Mouse (Mus musculus) liver, embryonic 14.5 days (tissue): ENCODE results near the gene Hes3. TPM values are rescaled to one million over a fixed set of nuclear protein-coding genes. Genes with fewer than 3 reads are reported as not detected.
A peak's percentile ranks its signal among the peaks of the same experiment; 100 is the strongest.

Experiments
- ATAC-seq: fragments of 200-750 bp; cut with Nextera tagmentation; 2 replicates; pipeline ENCODE4 v1.8.0; 2017; ENCODE audit warnings: moderate number of reproducible peaks, mild to moderate bottlenecking, moderate library complexity; ENCODE audit not compliant: insufficient read depth
- DNase-seq, 3 experiments: peaks; one replicate each; pipeline ENCODE4 v3.0.0-alpha.2; 2012 to 2013; ENCODE audit warnings: low read depth in 3 of 3, low spot score in 3 of 3
- H3K27ac ChIP-seq: fragments of 300-500 bp; sonication (generic); 2 replicates; pipeline ENCODE4 v1.5.1; 2014; ENCODE audit warnings: moderate library complexity, mild to moderate bottlenecking, control low read depth, inconsistent platforms
- H3K27me3 ChIP-seq: fragments of 300-500 bp; sonication (generic); 2 replicates; pipeline ENCODE4 v1.6.1; 2014; ENCODE audit warnings: mild to moderate bottlenecking, low read length, moderate library complexity; ENCODE audit not compliant: control insufficient read depth, insufficient read depth
- H3K36me3 ChIP-seq: fragments of 300-500 bp; sonication (generic); replicated peaks from 2 replicates; pipeline ENCODE4 v1.6.1; 2014; ENCODE audit warnings: low read depth; ENCODE audit not compliant: control insufficient read depth, insufficient read depth
- H3K4me1 ChIP-seq, 2 experiments: fragments of 200-500 bp in 1 of 2; fragments of 300-500 bp in 1 of 2; sonication (generic) in 1 of 2; replicated peaks; 2 replicates each; pipeline ENCODE4 v1.6.1; 2012 to 2014; ENCODE audit warnings: antibody characterized with exemption in 1 of 2, inconsistent platforms in 1 of 2, low read length in 1 of 2; ENCODE audit not compliant: control insufficient read depth in 2 of 2, insufficient read depth in 2 of 2
- H3K4me2 ChIP-seq: fragments of 300-500 bp; sonication (generic); 2 replicates; pipeline ENCODE4 v1.6.1; 2014; ENCODE audit warnings: low read depth, mild to moderate bottlenecking, control low read depth, moderate library complexity
- H3K4me3 ChIP-seq, 2 experiments: fragments of 200-500 bp in 1 of 2; fragments of 300-500 bp in 1 of 2; sonication (generic) in 1 of 2; 2 replicates each; pipeline ENCODE4 v1.5.1; 2012 to 2014; ENCODE audit warnings: low read depth in 2 of 2, low read length in 2 of 2, mild to moderate bottlenecking in 2 of 2, control low read depth in 1 of 2, inconsistent platforms in 1 of 2, moderate library complexity in 1 of 2; ENCODE audit not compliant: insufficient read depth in 1 of 2
- H3K9ac ChIP-seq: fragments of 300-500 bp; sonication (generic); replicated peaks from 2 replicates; pipeline ENCODE4 v1.6.1; 2014; ENCODE audit warnings: mild to moderate bottlenecking, control low read depth, moderate library complexity
- H3K9me3 ChIP-seq: fragments of 300-500 bp; sonication (generic); 2 replicates; pipeline ENCODE4 v1.6.1; 2016; ENCODE audit warnings: low read length, mixed read lengths; ENCODE audit not compliant: control insufficient read depth
- CTCF ChIP-seq: IDR thresholded peaks from 2 replicates; pipeline ENCODE4 v1.5.1; 2016; ENCODE audit warnings: antibody characterized with exemption, low read depth, control low read depth
- EP300 ChIP-seq: IDR thresholded peaks from 2 replicates; pipeline ENCODE4 v1.6.1; 2016; ENCODE audit warnings: antibody characterized with exemption, low read depth
- WGBS: fragments of 180-500 bp; shearing (Covaris S2); extraction: QIAGEN DNeasy Blood & Tissue Kit; methylation state at CpG from one replicate; pipeline ENCODE4 v1.1.7; 2014; ENCODE audit not compliant: insufficient replicate concordance; 5-methylcytosine and 5-hydroxymethylcytosine counted together
- polyA plus RNA-seq, 2 experiments: library from polyadenylated mRNA; depleted of rRNA in 1 of 2; stranded (reverse) in 1 of 2; unstranded in 1 of 2; fragments of >200 nt; fragmentation: Nextera tagmentation in 1 of 2; extraction: Ambion mirVana in 1 of 2; gene quantifications; 2 replicates each; pipeline versions ENCODE4 v1.2.1 to v1.2.3; 2012 to 2014

Hes3 gene
- polyA plus RNA-seq, 2 experiments, result not detected

DNA sequence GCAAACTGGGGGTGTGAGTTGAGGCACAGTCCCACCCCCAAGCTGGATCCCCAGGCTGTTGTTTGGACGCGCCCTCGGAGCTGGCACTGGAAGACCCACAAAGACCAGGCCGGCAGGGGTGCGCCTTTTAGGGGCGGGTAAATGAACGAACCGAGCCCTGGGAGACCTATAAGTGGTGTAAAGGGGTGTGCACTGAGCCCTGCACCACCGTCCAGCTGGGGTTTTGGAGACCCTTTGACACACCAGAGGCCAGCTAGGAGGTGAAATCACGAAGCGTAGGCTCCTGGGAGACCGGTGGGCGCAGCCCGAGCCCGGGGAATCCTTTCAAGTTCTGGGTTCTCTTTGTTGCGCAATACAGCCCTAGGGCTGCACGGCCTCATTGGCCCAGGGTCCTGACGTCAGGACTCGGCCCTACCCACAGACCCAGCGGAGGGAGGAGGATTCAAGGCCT lies 16.8 kb downstream of the Hes3 start:
- Histone ChIP-seq H3K9me3 (no peaks in the 10 kb centered on the region), H3K9ac (no peak overlapping the region), H3K4me1 (no peaks in the 10 kb centered on the region), H3K27ac (no peak overlapping the region), H3K4me2 (peak overlapping the region; percentile 56), H3K27me3 (peaks cover 33% of the 10 kb centered on the region), H3K36me3 (no peaks in the 10 kb centered on the region), H3K4me3 (peak overlapping the region; percentile 35 to 48)
- ATAC-seq (no peak), DNase-seq (no peak)
- 3% methylated on average over 20 of the region's 20 CpGs for WGBS
- no peak for TF ChIP-seq CTCF
- no peak for TF ChIP-seq EP300

DNA sequence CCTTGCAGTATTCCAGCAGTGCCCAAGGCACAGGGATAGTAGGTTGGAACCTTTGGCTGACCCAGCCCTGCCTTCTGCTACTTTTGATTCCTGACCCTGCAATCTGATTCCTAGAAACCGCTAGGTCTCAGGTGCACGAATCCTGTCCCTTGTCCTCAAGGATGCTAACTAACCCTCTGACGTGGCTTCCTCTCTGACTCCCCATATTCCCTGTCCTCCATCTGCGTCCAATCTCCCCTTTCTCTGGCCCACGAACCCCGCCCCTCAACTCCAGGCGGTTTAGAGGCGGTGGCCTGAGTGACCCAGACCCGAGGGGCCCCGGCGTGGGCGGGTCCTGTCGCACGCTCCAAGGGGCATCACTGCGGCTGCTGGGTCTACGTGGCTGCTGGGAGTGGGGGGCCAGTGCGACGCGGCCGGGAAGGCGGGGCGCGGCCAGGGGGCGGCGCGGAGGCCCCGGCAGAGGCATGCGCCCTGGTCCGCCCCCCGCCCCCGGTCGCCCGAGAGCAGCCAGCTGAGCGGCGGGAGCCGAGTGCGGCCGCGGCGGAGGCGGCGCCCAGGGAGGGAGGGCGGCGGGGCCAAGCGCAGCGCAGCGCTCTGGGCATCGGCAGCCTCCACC lies 17.7 kb downstream of the Hes3 start, which contains the start of gene Gpr153:
Gpr153 (plus strand) TSS at position 612 of the 616 bp plus-strand sequence.
- WGBS, result 4% methylated on average over 46 of the region's 48 CpGs
- Histone ChIP-seq H3K4me1 (no peaks in the 10 kb centered on the region), H3K36me3 (no peaks in the 10 kb centered on the region), H3K4me3 (peak within 1 kb of the TSS; percentile 35 to 48), H3K9ac (no peak within 1 kb of the TSS), H3K9me3 (no peaks in the 10 kb centered on the region), H3K4me2 (peak within 1 kb of the TSS; percentile 56), H3K27me3 (peaks cover 33% of the 10 kb centered on the region), H3K27ac (no peak within 1 kb of the TSS)
- DNase-seq, result no peak
- TF ChIP-seq CTCF, result no peak
- no peak for TF ChIP-seq EP300
- ATAC-seq, result no peak

DNA sequence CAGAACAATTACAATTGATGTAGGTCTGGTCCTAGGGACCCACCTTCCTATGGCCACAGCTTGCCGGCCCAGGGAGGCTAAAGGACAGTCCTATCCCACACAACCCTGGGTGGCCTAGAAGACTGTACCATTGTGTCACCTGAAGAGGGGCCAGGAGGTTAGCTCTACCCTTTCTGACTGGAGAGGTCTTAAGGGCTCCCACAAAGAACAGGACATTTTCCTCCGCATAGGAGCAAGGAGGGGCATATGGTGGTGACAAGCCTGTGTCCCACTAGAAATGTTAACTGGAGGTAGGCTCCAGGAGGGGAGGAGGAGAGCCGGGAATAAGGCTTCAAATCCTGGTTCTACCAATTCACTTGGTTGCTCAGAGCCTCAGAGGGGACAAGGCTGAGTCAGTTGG lies 18.3 kb downstream of the Hes3 start:
- no peak overlapping the region for H3K4me2 ChIP-seq
- peaks cover 33% of the 10 kb centered on the region for H3K27me3 ChIP-seq
- DNase-seq, result no peak
- no peaks in the 10 kb centered on the region for H3K36me3 ChIP-seq
- no peaks in the 10 kb centered on the region for H3K4me1 ChIP-seq
- H3K9ac ChIP-seq, result no peak overlapping the region
- H3K27ac ChIP-seq, result no peak overlapping the region
- H3K9me3 ChIP-seq, result no peaks in the 10 kb centered on the region
- H3K4me3 ChIP-seq, result no peak overlapping the region
- no peak for ATAC-seq
- 35% methylated on average over 3 of the region's 3 CpGs for WGBS
- no peak for TF ChIP-seq EP300
- TF ChIP-seq CTCF, result no peak

DNA sequence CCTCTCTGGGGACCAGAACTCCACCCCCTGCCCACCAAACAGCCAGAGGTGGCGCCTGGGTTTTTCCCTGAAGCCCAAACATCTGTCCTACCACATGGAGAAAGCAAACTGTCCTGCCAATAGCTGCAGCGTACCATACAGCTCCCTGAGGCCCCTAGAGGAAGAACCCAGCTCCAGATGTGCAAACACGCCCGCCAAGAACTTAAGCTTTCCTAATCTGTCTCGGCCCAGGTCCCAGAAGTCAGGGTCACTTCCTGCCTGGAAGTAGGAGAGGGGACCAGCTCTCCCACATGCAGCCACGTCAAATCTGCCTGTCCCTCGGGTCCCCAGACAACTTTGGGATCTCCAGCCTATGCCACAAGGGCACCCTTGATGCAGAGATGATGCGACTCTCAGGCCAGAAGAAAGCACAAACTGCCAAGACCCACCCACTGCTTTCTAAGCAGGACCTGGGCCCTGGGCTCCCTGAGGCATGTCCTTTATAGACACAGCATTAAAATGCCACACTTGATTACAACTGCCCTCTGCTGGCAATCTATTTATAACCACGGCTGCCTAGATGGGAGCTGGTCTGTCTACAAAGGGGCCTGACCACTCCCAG lies 18.9 kb downstream of the Hes3 start:
- peaks cover 33% of the 10 kb centered on the region for H3K27me3 ChIP-seq
- DNase-seq (no peak), ATAC-seq (no peak)
- no peak for TF ChIP-seq EP300
- peak; percentile 14; the same call in 1 of the 2 replicates for TF ChIP-seq CTCF
- WGBS, result 29% methylated on average over 9 of the region's 9 CpGs
- H3K36me3 ChIP-seq, result no peaks in the 10 kb centered on the region
- no peak overlapping the region for H3K27ac ChIP-seq
- H3K4me1 ChIP-seq, result no peaks in the 10 kb centered on the region
- H3K4me3 ChIP-seq, result no peak overlapping the region
- H3K4me2 ChIP-seq, result no peak overlapping the region
- no peak overlapping the region for H3K9ac ChIP-seq
- H3K9me3 ChIP-seq, result no peaks in the 10 kb centered on the region

DNA sequence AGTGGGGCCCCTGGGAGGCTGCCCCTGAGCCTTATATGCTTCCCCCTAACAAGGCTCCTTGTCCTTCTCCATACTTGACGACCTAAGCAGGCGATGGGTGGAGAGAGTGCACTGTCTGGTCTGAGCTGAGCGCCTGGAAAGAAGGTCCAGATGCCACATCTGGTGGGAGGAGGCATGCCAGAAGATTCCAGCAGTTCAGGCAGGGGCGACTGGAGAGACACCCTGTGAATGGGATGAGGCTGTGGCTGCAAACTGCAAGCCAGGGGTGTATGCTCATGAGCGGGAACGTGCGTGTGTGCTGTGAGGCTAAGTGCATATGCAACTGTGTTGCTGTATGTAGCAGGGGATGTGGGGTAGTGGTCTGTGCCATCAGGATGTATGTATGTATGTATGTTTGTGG lies 19.5 kb downstream of the Hes3 start:
- H3K4me2 ChIP-seq, result no peak overlapping the region
- 67% methylated on average over 7 of the region's 7 CpGs for WGBS
- no peak overlapping the region for H3K4me3 ChIP-seq
- no peak overlapping the region for H3K9ac ChIP-seq
- no peak for TF ChIP-seq CTCF
- no peak for TF ChIP-seq EP300
- H3K27me3 ChIP-seq, result peaks cover 33% of the 10 kb centered on the region
- no peaks in the 10 kb centered on the region for H3K36me3 ChIP-seq
- no peaks in the 10 kb centered on the region for H3K9me3 ChIP-seq
- H3K4me1 ChIP-seq, result no peaks in the 10 kb centered on the region
- ATAC-seq (no peak), DNase-seq (no peak)
- H3K27ac ChIP-seq, result no peak overlapping the region
